Mouse (Mus musculus): Measurements from ENCODE around the gene Gpr143.
"Not testable (repeated sequence)": the region's sequence is repeated elsewhere in the genome, so short reads cannot be mapped to it uniquely, and the experiment has no call there.

Gene Gpr143

GRCm38 (mm10) chrX:152781720-152782403 lies at the start of gene Gpr143:
TSS of gene Gpr143 (plus strand) at chrX:152781921.
- DNase-seq = peak; percentile 11 to 46

- DNase-seq = no peak
Measured at GRCm38 (mm10) chrX:152735283-152735682, 46.4 kb upstream of the Gpr143 start.

DNA sequence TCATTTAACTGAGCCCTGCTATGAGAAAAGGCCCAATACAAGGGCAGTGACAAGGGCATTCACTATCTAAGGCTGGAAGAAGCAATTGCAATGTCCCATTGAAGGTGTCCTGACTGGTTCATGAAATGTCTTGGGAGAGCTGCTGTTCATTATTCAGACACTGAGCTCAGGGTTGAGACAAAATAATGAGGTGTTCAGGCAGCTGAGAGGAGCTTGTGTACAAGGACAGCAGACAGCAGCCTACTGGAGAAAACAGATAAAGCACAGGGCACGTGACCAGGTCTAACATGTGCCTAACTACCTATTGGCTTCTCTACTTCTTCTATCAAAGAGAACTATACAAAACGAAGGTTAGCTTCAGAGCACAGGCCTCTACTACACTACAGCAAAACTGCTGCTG lies 43.5 kb upstream of the Gpr143 start:
- DNase-seq = no peak

DNA sequence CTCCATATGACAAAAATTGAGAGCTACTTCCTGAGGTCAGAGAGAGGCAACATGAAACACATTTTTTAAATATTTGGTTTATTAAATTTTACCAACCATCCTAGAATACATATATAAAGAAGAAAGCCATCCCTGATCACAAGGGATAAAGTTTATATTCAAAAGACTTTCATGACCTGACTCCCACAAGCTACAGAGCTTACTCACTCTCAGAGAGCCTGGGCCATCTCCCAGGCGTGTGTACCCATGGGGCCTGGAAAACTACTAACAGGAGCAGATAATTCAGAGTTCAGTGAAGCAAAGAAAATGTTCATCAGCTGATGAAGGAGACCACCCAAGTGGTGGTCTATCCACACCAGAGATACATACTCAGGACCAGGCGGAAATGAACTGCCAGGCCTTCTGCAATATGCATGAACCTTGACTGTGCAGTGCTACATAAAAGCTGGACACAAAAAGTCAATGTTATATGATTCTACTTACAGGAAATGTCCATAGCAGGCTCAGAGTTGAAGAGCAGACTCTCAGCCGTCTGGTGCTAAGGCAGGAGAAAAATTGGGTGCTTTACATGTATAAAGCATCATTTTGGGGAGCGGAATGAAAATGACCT lies 42.9 kb upstream of the Gpr143 start:
- DNase-seq = no peak

DNA sequence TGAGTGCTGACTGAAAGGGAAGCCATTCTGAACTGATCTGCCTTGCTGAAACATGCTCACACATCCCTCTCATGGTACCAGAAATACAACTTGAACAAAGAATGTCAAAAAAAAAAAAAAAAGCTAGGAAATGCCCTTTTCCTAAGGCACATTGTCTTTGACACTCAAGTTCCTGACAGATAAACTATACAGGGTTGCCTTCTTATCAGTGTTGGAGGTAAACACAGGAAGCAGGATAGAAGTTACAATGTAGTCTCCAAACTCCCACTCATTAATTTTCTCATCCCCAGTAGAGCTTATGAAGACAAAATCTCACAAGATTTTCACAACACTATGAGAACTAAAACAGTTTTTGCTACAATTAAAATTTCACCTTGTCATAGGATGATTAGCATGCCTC lies 38.1 kb upstream of the Gpr143 start:
- DNase-seq = no peak

DNA sequence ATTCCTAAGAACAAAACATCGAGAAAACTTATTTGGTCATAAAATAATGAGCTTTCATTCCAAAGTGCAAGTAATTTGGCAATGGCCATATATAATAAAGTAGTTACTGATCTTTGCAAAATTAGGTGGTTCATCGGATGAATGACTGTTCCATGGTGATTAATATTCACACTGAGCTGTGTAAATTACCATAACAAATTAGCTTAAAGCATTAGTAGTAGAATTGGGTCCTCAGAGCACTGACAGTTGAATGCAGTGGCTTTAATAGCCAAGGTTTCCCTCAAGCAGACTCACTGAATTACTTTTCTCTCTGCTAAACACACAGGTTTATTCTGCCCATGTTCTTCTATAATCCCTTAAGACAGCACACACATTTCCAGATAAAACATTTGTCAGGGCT lies 35.8 kb upstream of the Gpr143 start:
- no peak for DNase-seq

GRCm38 (mm10) chrX:152755819-152756218 lies 25.9 kb upstream of the Gpr143 start:
- no peak for DNase-seq

DNA sequence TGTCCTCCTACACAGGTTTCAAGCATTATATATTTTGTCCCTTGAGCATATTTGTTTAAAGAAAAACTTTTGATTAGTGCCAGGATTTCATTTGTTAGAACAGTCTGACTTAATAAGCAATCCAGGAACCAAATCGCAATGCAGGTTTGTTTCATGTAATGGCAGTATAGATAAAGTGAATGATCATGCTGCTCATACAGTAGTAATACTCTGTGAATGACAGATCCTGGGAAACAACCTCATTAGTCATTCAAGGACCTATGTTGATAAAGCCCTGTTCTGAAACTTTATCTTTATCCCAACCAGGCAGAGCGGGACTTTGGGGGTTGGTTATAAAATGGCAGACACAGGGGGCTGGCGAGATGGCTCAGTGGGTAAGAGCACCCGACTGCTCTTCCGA lies 25.4 kb upstream of the Gpr143 start:
- DNase-seq = no peak

DNA sequence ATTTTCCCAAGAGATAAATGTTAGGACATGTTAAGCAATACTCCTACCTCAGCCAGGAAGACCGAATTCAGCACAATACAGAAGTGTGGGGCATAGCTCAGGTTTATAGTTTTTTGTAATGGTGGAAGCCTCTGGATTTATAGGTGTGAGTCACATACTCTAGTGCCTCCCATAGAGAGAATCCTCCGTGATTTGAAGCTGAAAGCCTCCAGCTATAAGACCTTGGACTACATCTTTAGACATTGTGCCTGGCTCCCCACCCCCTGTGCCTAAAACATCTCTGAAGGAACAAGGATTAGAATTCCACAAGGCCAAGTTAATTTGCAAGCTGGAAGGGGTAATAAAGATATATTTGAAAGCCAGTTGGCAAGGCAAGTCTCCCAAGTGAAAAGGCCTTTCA lies 19.3 kb upstream of the Gpr143 start:
- DNase-seq = no peak

DNA sequence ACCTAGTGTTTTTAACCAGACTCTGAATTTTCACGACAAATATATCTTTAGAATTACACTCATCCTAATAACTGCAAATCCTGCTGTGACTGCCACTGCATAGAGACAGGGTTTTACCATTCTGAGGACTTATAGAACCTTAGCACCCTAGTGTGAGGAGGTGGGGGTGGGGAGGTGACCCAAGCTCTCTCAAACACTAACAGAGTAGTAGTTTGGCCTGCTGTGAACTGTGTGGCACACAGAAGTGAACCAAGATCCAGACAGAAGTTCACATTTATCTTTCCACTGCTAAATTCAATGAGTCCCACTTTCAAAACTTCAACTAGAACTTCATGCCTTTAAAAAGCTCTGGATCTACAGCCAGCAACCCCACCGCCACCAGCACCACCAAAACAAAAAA lies 18.9 kb upstream of the Gpr143 start:
- DNase-seq = no peak

- no peak for DNase-seq
Measured at GRCm38 (mm10) chrX:152764171-152764570, 17.6 kb upstream of the Gpr143 start.

GRCm38 (mm10) chrX:152768891-152769599 lies 12.7 kb upstream of the Gpr143 start, which contains the start of gene Shroom2:
TSS of gene Shroom2 (minus strand) at chrX:152769465.
- peak; percentile 18 to 39 for DNase-seq

DNA sequence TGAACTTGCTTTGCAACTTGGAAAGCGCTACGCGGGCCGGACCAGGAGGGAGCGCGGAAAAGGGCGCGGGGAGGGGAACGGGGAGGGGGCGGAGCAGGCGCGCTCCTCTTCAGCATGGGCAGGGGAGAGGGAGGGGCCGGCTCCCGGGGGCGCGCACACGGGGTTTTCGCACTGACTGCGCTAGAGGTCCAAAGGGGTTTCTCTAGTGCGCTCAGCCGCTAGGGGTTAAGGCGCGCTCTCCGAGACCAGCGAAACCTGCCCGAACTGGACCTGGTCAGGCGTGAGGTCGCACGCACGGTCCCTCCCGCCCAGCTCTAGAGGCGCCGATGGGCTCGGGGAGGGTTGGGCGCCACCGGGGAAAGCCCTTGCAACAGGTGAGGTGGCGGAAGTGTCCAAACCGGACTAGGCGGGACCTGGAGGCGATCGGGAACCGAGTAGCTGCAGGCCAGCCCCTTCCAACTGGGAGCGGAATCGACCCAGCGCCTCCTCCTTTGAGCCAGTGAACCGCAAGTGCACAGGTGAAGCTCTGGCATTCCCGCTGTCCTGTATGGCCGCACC lies 12.0 kb upstream of the Gpr143 start:
- peak; percentile 77 to 82 for DNase-seq

GRCm38 (mm10) chrX:152788129-152788528 lies 6.4 kb downstream of the Gpr143 start:
- no peak for DNase-seq

GRCm38 (mm10) chrX:152788611-152789010 lies 6.9 kb downstream of the Gpr143 start:
- no peak for DNase-seq

DNA sequence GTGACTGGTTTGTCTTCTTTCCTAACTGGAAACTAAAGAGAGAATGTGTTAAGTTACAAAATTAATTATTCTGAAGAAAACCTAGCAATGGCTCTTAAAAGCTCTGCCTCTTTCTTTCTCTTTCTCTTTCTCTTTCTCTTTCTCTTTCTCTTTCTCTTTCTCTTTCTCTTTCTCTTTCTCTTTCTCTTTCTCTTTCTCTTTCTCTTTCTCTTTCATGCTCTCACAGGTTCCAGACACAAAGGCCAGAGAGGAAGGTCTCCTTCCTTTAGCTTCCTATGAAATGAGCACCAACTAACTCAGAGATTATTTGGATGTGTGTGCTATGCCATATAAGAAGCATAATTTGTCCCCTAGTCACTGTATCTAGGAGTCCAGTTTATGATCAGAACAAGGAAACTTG lies 23.6 kb downstream of the Gpr143 start:
- no peak for DNase-seq

DNA sequence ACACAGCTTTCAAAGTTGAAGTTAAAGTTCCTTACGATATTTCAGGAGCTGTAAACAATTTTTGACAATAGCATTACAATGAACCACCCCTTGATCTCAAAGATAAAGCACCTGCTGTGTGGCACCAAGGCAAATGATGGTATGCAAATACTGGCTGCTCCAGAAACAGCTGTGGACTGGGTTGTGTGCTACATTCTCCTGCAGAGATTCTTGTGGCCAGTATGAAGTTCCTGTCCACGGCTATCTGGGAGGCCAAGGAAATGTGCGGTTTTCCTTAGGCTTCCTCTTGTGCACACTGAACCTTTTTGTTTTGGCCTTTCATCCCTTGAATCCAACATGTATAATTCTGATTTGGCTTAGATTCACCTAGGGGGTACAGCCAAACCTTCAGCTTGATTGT lies 31.6 kb downstream of the Gpr143 start:
- no peak for DNase-seq

GRCm38 (mm10) chrX:152818996-152819395 lies 37.3 kb downstream of the Gpr143 start:
- DNase-seq = peak in 1 of 2 experiments; percentile 5

GRCm38 (mm10) chrX:152831003-152831550 lies 49.4 kb downstream of the Gpr143 start:
- DNase-seq = not testable (repeated sequence)

- DNase-seq = peak in 1 of 2 experiments; percentile 7
Measured at GRCm38 (mm10) chrX:152834940-152835339, 53.2 kb downstream of the Gpr143 start.

GRCm38 (mm10) chrX:152855076-152855772 lies 73.5 kb downstream of the Gpr143 start:
- no peak for DNase-seq

Measured in lung, adult 18-20 months (tissue).